Mouse (Mus musculus) bone marrow, adult 2 months (tissue): Measurements from ENCODE around the gene Evx1.

ENCODE experiments used
- CTCF ChIP-seq: fragments of 200-500 bp; IDR thresholded peaks from 2 replicates; pipeline ENCODE4 v1.5.1; 2011; ENCODE audit warnings: low read length, control low read depth; ENCODE audit not compliant: control insufficient read depth, insufficient read depth
- POLR2A ChIP-seq: fragments of 200-500 bp; IDR thresholded peaks from 2 replicates; pipeline ENCODE4 v1.6.1; 2011; ENCODE audit warnings: low read depth, mild to moderate bottlenecking, control low read depth, low read length, borderline replicate concordance; ENCODE audit not compliant: control insufficient read depth

GRCm38 (mm10) chr6:52314304-52315100, 1.2 kb downstream of the Evx1 start:
- TF ChIP-seq POLR2A = no peak
- TF ChIP-seq CTCF = no peak
